Comparison of ENCODE assay signal across 8 mouse cellular contexts in the genomic region with DNA sequence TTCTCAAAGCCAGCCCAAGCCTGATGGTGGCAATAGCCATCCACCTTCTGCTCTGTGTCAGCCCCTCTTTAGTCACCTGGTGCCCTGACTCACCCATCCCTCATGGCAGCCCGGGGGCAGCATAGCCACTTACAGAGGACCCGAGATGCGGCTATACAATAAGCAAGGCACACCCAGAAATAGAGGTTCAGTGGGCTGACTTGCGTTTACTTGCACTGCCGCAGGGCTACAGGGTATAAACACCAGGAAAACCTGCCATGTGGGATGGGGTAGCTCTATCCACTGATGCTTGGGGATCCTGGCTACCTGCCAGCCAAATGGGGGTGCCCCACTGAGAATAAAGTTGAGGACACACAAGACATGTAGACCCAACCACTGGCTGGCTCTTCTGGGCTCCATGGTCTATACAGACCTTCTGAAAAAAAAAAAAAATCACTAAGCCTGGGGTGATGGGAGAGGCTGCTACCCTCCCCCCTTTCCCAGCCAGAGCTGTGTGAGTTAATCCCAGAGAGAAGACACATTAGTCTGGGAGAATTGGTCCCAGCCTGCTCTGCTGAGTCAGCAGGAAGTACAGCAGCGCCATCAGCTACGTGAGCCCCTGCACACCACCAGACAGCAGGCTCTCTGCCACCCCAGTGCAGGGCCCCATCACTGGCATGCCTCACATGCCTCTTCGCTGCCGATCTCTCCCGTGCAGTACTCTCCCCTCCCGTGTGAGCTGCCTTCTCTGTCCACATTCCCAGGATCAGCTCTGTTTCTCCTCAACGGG. TPM values are rescaled to one million over a fixed set of nuclear protein-coding genes. Genes with fewer than 3 reads are reported as not detected.
DNase-seq lines count a peak whose midpoint lies in the region; ATAC-seq and TF ChIP-seq lines count a peak whose summit lies in the region.

No protein-coding gene starts in this region.

- no peak overlapping the region for H3K9ac ChIP-seq in forebrain, postnatal 0 days
- peak overlapping the region; percentile 77 for H3K9ac ChIP-seq in liver, embryonic 12.5 days

- H3K4me1 ChIP-seq in forebrain, postnatal 0 days (ENCODE audit: insufficient read depth): 0 out of 2 replicates have a peak, but pooled peaks cover 5% of the 10 kb centered on the region
- peaks cover 79% of the 10 kb centered on the region for H3K4me1 ChIP-seq in liver, embryonic 12.5 days

- no peak for TF ChIP-seq CTCF in forebrain, postnatal 0 days (IDR thresholded peaks at IDR 0.05; ENCODE audit: low read depth)

- no peak overlapping the region for H3K4me2 ChIP-seq in forebrain, postnatal 0 days (ENCODE audit: low read depth)
- peak overlapping the region; percentile 66 for H3K4me2 ChIP-seq in liver, embryonic 12.5 days

- DNase-seq in right cerebral cortex, postnatal 10 days (ENCODE audit: low spot score in 2 of 2): peak; percentile 35 to 39
- DNase-seq in right cerebral cortex, postnatal 36 days (ENCODE audit: low spot score in 2 of 2): no peak
- peak; percentile 27 for DNase-seq in forebrain, postnatal 0 days
- peak; percentile 87 for DNase-seq in yolk sac, embryonic 10.5 days (ENCODE audit: low spot score)
- DNase-seq in layer of hippocampus, postnatal 14 days (ENCODE audit: low spot score in 2 of 2): no peak

- H3K27me3 ChIP-seq in forebrain, postnatal 0 days (ENCODE audit: insufficient read depth, low read length): no peaks in the 10 kb centered on the region
- H3K27me3 ChIP-seq in liver, embryonic 12.5 days (replicated peaks): peaks cover 2% of the 10 kb centered on the region; the same call in 1 of the 2 replicates

- no peak overlapping the region for H3K27ac ChIP-seq in forebrain, postnatal 0 days (ENCODE audit: low read depth, low read length)
- H3K27ac ChIP-seq in liver, embryonic 12.5 days: peak overlapping the region; percentile 98

- ATAC-seq in forebrain, postnatal 0 days: peak; percentile 64
- ATAC-seq in liver, embryonic 12.5 days: peak; percentile 69
- ATAC-seq in frontal cortex, adult (ENCODE audit: low TSS enrichment): no peak
- no peak for ATAC-seq in cerebellum, adult (ENCODE audit: insufficient number of reproducible peaks, low FRiP score, low TSS enrichment)

- 38% methylated on average over 12 of the region's 12 CpGs for WGBS in forebrain, postnatal 0 days
- 26% methylated on average over 12 of the region's 12 CpGs for WGBS in liver, embryonic 12.5 days (ENCODE audit: insufficient replicate concordance)

- H3K9me3 ChIP-seq in forebrain, postnatal 0 days (ENCODE audit: low read length): no peaks in the 10 kb centered on the region
- H3K9me3 ChIP-seq in liver, embryonic 12.5 days (replicated peaks): no peaks in the 10 kb centered on the region

- no peak overlapping the region for H3K4me3 ChIP-seq in forebrain, postnatal 0 days (ENCODE audit: low read depth, low read length)
- peak overlapping the region; percentile 26 for H3K4me3 ChIP-seq in liver, embryonic 12.5 days

- no peaks in the 10 kb centered on the region for H3K36me3 ChIP-seq in forebrain, postnatal 0 days (ENCODE audit: insufficient read depth)
- H3K36me3 ChIP-seq in liver, embryonic 12.5 days: no peaks in the 10 kb centered on the region

RNA-seq across cellular contexts. Expression of a gene that starts 57.8 kb away (rescaled TPM):
- total RNA-seq in forebrain, postnatal 0 days (2014; rRNA removed): 0.15 TPM in 1 of 2 replicates, not detected in the other
- polyA plus RNA-seq in forebrain, postnatal 0 days (2015; fragmentation: Nextera tagmentation; extraction: Ambion mirVana): 0.15 and 0.21 TPM in 2 replicates
- polyA plus RNA-seq in liver, embryonic 12.5 days (2016; fragmentation: Nextera tagmentation; extraction: Ambion mirVana): not detected in 2 replicates
- 1 to 10 TPM in 1 of 2 experiments, under 1 TPM in 1; 0.95 to 1.2 TPM for total RNA-seq in layer of hippocampus, postnatal 14 days (2021)

Comparison
In these comparisons a context has a peak if more than half of its experiments do, and no peak if none do; other contexts are left out.
1. DNase-seq: peak in right cerebral cortex, postnatal 10 days (2 of 2), forebrain, postnatal 0 days (single experiment) and yolk sac, embryonic 10.5 days (single experiment); none in right cerebral cortex, postnatal 36 days (0 of 2) and layer of hippocampus, postnatal 14 days (0 of 2).
2. ATAC-seq: peak in forebrain, postnatal 0 days (single experiment) and liver, embryonic 12.5 days (single experiment); none in frontal cortex, adult (single experiment) and cerebellum, adult (single experiment).